Mouse (Mus musculus): Measurements from ENCODE around the gene Jak3. TPM values are rescaled to one million over a fixed set of nuclear protein-coding genes. Genes with fewer than 3 reads are reported as not detected.
"Not testable (repeated sequence)": the region's sequence is repeated elsewhere in the genome, so short reads cannot be mapped to it uniquely, and the experiment has no call there.

Gene Jak3
- polyA plus RNA-seq, 1 experiment from 2014 or later: 3.4 TPM

DNA sequence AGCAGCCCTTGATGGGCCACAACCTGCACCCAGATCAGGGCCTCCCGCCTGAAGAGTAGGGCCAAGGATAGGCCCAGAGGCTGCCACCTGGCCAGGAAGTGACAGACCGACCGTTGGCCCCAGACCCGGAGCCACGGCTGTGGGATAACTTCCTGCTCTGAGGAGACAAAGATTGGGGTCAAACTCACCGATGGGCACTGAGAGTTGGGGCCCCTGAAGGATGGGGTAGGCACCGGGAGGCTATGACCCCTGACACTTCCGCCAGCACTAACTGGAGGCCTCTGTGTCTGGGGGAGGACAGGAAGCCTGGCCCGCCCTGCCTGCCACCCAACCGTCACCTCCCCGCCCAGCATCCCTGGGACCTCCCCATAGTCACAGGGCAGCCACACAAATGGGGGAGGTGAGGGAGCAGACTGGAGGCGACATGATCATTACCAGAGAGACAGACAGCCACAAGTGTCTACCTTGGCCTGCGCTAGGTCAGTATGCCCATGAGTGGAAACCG is 47.0 kb downstream of the Jak3 start:
- Histone ChIP-seq H3K4me1 (replicated peaks; ENCODE audit: control insufficient read depth, insufficient read depth, low read length) (peaks cover 58% of the 10 kb centered on the region), H3K4me2 (ENCODE audit: low read length) (no peak overlapping the region), H3K9me3 (ENCODE audit: control insufficient read depth, low read length) (no peaks in the 10 kb centered on the region), H3K36me3 (ENCODE audit: control insufficient read depth, insufficient read depth) (0 out of 2 replicates have a peak, but pooled peaks cover 1% of the 10 kb centered on the region), H3K4me3 (replicated peaks; ENCODE audit: low read length) (no peak overlapping the region), H3K27me3 (replicated peaks; ENCODE audit: control insufficient read depth, insufficient read depth, low read length) (no peaks in the 10 kb centered on the region), H3K9ac (replicated peaks; ENCODE audit: low read depth, low read length) (no peak overlapping the region; the same call in 1 of the 2 replicates), H3K27ac (ENCODE audit: low read length) (no peak overlapping the region)
- WGBS: 78% methylated on average over 14 of the region's 14 CpGs
- no peak for ATAC-seq

DNA sequence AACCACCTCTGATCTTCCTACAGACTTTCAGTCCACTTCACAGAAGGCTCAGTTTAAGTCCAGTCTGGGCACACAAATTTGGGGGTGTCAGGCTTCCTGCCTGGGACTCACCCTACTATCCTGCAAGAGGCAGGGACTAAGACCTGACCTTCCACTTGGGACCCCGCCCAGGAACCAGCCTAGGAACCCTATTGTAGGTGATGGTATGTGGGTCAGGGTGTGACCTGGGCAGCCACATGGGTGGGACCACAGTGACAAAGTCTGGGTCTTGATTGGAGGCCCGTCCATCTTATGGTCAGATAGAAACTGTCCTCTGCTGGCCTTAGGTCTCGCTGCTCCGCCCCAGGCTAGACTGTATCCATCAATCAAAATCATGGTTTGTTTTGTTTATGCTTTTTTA is 48.3 kb downstream of the Jak3 start:
- H3K4me3 ChIP-seq (replicated peaks; ENCODE audit: low read length): peak overlapping the region; percentile 65
- H3K27ac ChIP-seq (ENCODE audit: low read length): no peak overlapping the region
- no peak overlapping the region; the same call in 1 of the 2 replicates for H3K9ac ChIP-seq (replicated peaks; ENCODE audit: low read depth, low read length)
- no peaks in the 10 kb centered on the region for H3K27me3 ChIP-seq (replicated peaks; ENCODE audit: control insufficient read depth, insufficient read depth, low read length)
- peaks cover 53% of the 10 kb centered on the region for H3K4me1 ChIP-seq (replicated peaks; ENCODE audit: control insufficient read depth, insufficient read depth, low read length)
- H3K4me2 ChIP-seq (ENCODE audit: low read length): peak overlapping the region; percentile 82
- ATAC-seq: no peak
- H3K36me3 ChIP-seq (ENCODE audit: control insufficient read depth, insufficient read depth): no peaks in the 10 kb centered on the region
- 78% methylated on average over 4 of the region's 4 CpGs for WGBS
- no peaks in the 10 kb centered on the region for H3K9me3 ChIP-seq (ENCODE audit: control insufficient read depth, low read length)

DNA sequence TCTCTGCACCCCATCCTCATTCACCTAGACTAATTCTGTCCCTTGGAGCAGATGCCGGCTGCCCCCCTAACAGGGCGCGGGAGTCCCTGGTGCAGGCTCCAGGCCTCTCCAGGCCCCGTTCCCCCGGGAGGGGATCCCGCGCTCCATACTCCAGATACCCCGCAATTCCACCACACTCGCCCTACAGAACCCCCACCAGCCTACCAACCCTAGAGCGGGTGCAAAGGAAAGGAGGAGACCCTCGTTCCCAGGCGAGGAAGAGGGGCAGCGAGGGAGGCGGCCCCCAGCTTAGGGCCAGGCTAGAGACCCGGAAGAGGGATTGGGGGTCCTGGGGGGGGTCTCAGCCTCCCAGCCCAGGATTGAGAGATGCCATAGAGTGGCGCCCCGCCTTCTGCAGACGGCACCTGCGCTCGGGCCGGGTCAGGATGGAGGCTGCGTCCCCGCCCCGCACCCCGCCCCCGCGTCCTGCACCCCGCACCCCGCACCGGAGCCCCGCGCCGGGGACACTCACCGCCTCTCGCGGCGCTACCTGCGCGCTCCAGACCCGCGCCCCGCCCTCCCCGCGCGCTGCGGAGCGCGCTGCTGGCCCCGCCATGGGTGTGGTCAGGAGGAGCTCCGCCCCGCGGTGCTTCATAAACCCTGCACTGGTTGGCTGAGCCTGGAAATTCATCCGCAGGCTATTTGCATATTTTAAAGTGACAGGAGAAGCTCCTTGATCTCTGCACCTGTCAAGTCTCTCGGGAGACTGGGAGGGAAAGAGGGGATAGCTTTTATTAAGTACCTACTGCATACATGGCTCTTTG is 49.2 kb downstream of the Jak3 start, which contains the start of gene Fcho1:
Fcho1 (minus strand) TSS at position 595 of the 803 bp plus-strand sequence.
- peak within 1 kb of the TSS; percentile 65 for H3K4me3 ChIP-seq (replicated peaks; ENCODE audit: low read length)
- peak within 1 kb of the TSS; percentile 34; the same call in 1 of the 2 replicates for H3K27ac ChIP-seq (ENCODE audit: low read length)
- WGBS: 1% methylated on average over 50 of the region's 54 CpGs
- H3K4me2 ChIP-seq (ENCODE audit: low read length): peak within 1 kb of the TSS; percentile 82
- peak within 1 kb of the TSS; percentile 87 for H3K9ac ChIP-seq (replicated peaks; ENCODE audit: low read depth, low read length)
- no peaks in the 10 kb centered on the region for H3K27me3 ChIP-seq (replicated peaks; ENCODE audit: control insufficient read depth, insufficient read depth, low read length)
- no peaks in the 10 kb centered on the region for H3K36me3 ChIP-seq (ENCODE audit: control insufficient read depth, insufficient read depth)
- H3K9me3 ChIP-seq (ENCODE audit: control insufficient read depth, low read length): no peaks in the 10 kb centered on the region
- peaks cover 43% of the 10 kb centered on the region for H3K4me1 ChIP-seq (replicated peaks; ENCODE audit: control insufficient read depth, insufficient read depth, low read length)
- peak; percentile 86 for ATAC-seq

DNA sequence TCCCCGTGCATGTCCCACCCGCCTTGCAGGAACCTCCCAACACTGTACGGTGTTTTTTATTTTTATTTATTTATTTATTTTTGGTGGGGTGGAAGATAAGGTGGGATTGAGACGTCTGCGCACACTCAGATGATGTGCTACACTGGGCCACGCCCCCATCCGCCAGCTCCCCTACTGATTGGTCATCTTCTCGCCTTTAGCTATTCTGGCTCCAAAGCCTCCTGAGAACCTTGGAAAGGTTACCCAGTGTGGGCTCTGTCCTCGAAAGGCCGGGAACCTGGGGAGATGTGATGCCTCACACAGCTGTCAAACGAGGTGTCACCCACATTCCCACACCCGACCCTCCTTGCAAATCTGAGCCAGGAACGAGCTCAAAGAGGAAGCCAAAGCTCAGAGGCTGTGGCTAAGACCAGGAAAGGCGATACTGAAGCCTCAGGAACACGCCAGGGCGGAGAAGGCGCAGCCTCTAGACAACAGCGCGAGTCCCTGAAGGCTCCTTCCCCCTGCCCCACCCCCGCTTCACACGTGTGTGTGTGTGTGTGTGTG is 52.2 kb downstream of the Jak3 start:
- ATAC-seq: peak; percentile 37
- peak overlapping the region; percentile 82 for H3K4me2 ChIP-seq (ENCODE audit: low read length)
- peaks cover 26% of the 10 kb centered on the region for H3K4me1 ChIP-seq (replicated peaks; ENCODE audit: control insufficient read depth, insufficient read depth, low read length)
- WGBS: 8% methylated on average over 19 of the region's 21 CpGs
- peak overlapping the region; percentile 50 for H3K4me3 ChIP-seq (replicated peaks; ENCODE audit: low read length)
- H3K27ac ChIP-seq (ENCODE audit: low read length): peak overlapping the region; percentile 53
- H3K36me3 ChIP-seq (ENCODE audit: control insufficient read depth, insufficient read depth): no peaks in the 10 kb centered on the region
- no peaks in the 10 kb centered on the region for H3K9me3 ChIP-seq (ENCODE audit: control insufficient read depth, low read length)
- no peaks in the 10 kb centered on the region for H3K27me3 ChIP-seq (replicated peaks; ENCODE audit: control insufficient read depth, insufficient read depth, low read length)
- peak overlapping the region; percentile 61 for H3K9ac ChIP-seq (replicated peaks; ENCODE audit: low read depth, low read length)

DNA sequence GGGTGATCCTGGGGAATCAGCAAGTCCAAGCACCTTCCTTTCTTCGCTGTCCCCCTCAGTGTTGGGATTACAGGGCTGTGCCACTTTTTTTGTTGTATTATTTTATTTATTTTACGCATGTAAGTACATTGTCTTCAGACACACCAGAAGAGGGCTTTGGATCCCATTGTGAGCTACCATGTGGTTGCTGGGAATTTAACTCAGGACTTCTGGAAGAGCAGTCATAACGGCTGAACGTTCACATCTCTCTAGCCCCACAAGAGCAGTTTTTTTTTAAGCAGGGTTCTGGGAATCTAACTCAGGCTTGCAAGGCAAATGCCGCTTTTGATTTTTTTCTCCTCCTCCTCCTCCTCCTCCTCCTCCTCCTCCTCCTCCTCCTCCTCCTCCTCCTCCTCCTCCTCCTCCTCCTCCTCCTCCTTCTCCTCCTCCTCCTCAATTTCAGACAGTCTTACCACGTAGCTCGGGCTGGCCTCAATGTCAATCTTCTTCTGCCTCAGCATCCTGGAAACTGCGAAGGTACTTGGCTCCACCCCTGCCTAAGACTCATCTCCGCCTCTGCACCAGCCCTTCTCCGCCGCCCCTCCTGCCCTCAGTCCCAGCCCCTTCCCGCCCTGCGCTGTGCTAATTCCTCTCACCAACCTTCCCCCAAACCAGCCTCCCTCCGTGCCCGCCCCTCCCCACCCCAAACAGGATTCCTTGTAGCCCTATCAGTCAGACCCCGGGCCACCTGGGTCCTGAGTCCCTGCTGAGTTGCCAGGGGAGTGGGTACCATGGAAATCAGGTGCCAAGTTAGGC is 52.9 kb downstream of the Jak3 start:
- Histone ChIP-seq H3K27ac (ENCODE audit: low read length) (no peak overlapping the region; the same call in 1 of the 2 replicates), H3K27me3 (replicated peaks; ENCODE audit: control insufficient read depth, insufficient read depth, low read length) (no peaks in the 10 kb centered on the region), H3K9ac (replicated peaks; ENCODE audit: low read depth, low read length) (peak overlapping the region; percentile 61), H3K9me3 (ENCODE audit: control insufficient read depth, low read length) (no peaks in the 10 kb centered on the region), H3K36me3 (ENCODE audit: control insufficient read depth, insufficient read depth) (no peaks in the 10 kb centered on the region), H3K4me1 (replicated peaks; ENCODE audit: control insufficient read depth, insufficient read depth, low read length) (peaks cover 22% of the 10 kb centered on the region), H3K4me3 (replicated peaks; ENCODE audit: low read length) (peak overlapping the region; percentile 50), H3K4me2 (ENCODE audit: low read length) (peak overlapping the region; percentile 82)
- peak; percentile 32 for ATAC-seq
- 3% methylated on average over 13 of the region's 16 CpGs for WGBS

DNA sequence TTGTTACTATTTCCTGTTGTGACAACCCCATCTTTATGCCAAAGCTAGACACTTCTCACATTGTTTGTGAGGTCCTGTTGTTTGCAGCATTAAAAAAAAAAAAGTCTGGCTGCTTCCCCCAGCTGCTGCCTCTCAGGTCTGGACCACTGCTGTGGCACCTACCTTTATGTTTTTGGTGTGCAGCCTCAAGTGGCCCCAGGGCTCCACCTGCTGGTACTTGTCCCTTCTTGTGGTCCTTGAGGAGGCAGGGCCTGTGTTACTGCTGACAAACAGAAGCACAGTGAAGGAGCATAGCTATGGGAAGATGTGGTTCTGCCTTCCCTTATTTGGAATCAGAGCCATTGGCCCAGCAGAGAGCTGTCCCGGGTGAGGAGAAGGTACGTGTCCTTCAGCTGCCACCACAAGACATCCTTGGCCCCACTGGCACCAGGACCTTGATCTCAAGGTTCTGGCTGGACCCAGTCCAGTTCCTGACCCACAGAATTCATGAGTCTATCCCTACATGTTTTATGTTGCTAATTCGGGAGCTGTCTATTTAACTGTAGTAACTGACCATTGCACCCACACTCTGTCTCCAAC is 55.6 kb downstream of the Jak3 start:
- WGBS: 57% methylated on average over 3 of the region's 3 CpGs

DNA sequence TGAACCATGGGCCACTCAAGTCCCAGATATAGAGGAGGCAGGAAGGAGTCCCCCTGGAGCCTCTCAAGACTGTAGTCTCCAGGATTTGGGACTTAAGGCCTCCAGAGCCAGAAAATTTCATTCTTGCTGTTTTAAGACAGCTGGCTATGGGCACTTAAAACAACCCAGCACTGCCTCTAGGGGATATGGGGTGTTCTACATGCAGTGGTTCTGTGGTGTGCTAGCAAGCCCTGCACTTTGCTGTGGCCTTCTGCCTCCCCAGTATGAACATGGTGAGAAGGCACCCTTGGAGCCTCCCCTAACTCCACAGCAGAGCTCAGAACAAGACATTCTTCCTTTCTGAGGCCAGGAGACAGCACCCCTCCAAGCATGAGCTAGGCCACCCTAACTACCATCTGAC is 62.2 kb downstream of the Jak3 start:
- H3K27ac ChIP-seq (ENCODE audit: low read length); H3K9me3 ChIP-seq (ENCODE audit: control insufficient read depth, low read length); H3K27me3 ChIP-seq (replicated peaks; ENCODE audit: control insufficient read depth, insufficient read depth, low read length); H3K36me3 ChIP-seq (ENCODE audit: control insufficient read depth, insufficient read depth); H3K4me2 ChIP-seq (ENCODE audit: low read length); H3K4me3 ChIP-seq (replicated peaks; ENCODE audit: low read length); H3K9ac ChIP-seq (replicated peaks; ENCODE audit: low read depth, low read length); H3K4me1 ChIP-seq (replicated peaks; ENCODE audit: control insufficient read depth, insufficient read depth, low read length); ATAC-seq: not testable (repeated sequence)

More for the DNA sequence above, 55.6 kb downstream of the Jak3 start:
- Histone ChIP-seq H3K4me2 (ENCODE audit: low read length) (no peak overlapping the region), H3K4me1 (replicated peaks; ENCODE audit: control insufficient read depth, insufficient read depth, low read length) (peaks cover 8% of the 10 kb centered on the region), H3K4me3 (replicated peaks; ENCODE audit: low read length) (no peak overlapping the region), H3K9ac (replicated peaks; ENCODE audit: low read depth, low read length) (no peak overlapping the region), H3K36me3 (ENCODE audit: control insufficient read depth, insufficient read depth) (no peaks in the 10 kb centered on the region), H3K9me3 (ENCODE audit: control insufficient read depth, low read length) (no peaks in the 10 kb centered on the region), H3K27me3 (replicated peaks; ENCODE audit: control insufficient read depth, insufficient read depth, low read length) (no peaks in the 10 kb centered on the region), H3K27ac (ENCODE audit: low read length) (no peak overlapping the region)
- ATAC-seq: no peak
